Mouse (Mus musculus) G1E (cell line): ENCODE measurements around the gene Dzip3.

Experiments
- CTCF ChIP-seq: IDR thresholded peaks from 2 replicates; pipeline ENCODE4 v1.5.1; 2012; ENCODE audit warnings: low read depth, low read length, inconsistent platforms, mixed read lengths
- GATA1 ChIP-seq: IDR thresholded peaks from 2 replicates; pipeline ENCODE4 v1.6.1; 2012; ENCODE audit warnings: borderline replicate concordance, low read length, inconsistent platforms, mixed read lengths
- POLR2AphosphoS5 ChIP-seq: IDR thresholded peaks from 2 replicates; pipeline ENCODE4 v1.6.1; 2012; ENCODE audit warnings: low read depth, low read length, inconsistent platforms; ENCODE audit not compliant: insufficient replicate concordance
- TAL1 ChIP-seq: conservative IDR thresholded peaks from 2 replicates; pipeline ENCODE4 v1.6.1; 2012; ENCODE audit warnings: low read depth, low read length, inconsistent platforms, mixed read lengths

DNA sequence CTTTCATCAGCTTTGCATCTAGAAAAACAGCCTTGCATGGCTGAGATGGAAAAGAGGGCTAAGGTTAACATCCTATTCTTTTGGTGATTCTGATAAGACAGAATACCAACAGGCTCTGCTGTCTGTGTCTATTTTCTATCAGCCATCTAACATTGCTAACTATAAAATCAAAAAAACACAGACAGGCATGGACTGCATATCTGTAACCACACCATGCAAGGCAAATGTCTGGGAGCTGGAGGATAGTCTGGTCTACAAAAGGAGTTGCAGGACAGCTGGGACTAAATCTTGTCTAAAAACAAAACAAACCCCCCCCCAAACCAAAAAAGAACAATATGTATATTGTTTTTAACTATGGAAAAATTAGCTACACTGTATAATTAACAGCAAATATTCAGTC is 14.0 kb downstream of the Dzip3 start:
- TF ChIP-seq GATA1 (no peak), CTCF (no peak), TAL1 (no peak), POLR2AphosphoS5 (no peak)
